Mouse (Mus musculus) liver, embryonic 15.5 days (tissue): ENCODE measurements around the gene Hand2. TPM values are rescaled to one million over a fixed set of nuclear protein-coding genes. Genes with fewer than 3 reads are reported as not detected.

Source experiments
- ATAC-seq: fragments of 200-750 bp; cut with Nextera tagmentation; 2 replicates; pipeline ENCODE4 v1.8.0; 2017; ENCODE audit warnings: moderate number of reproducible peaks, mild to moderate bottlenecking, moderate library complexity; ENCODE audit not compliant: insufficient read depth
- H3K27ac ChIP-seq: fragments of 300-500 bp; sonication (generic); replicated peaks from 2 replicates; pipeline ENCODE4 v1.5.1; 2015; ENCODE audit warnings: mild to moderate bottlenecking, inconsistent platforms
- H3K27me3 ChIP-seq: fragments of 300-500 bp; sonication (generic); 2 replicates; pipeline ENCODE4 v1.6.1; 2015; ENCODE audit warnings: mild to moderate bottlenecking, inconsistent platforms
- H3K36me3 ChIP-seq: fragments of 300-500 bp; sonication (generic); replicated peaks from 2 replicates; pipeline ENCODE4 v1.6.1; 2015; ENCODE audit warnings: moderate library complexity, mild to moderate bottlenecking, inconsistent platforms
- H3K4me1 ChIP-seq: fragments of 300-500 bp; sonication (generic); replicated peaks from 2 replicates; pipeline ENCODE4 v1.6.1; 2015; ENCODE audit warnings: inconsistent platforms
- H3K4me2 ChIP-seq: fragments of 300-500 bp; sonication (generic); 2 replicates; pipeline ENCODE4 v1.6.1; 2015; ENCODE audit warnings: moderate library complexity, mild to moderate bottlenecking, inconsistent platforms
- H3K4me3 ChIP-seq: fragments of 300-500 bp; sonication (generic); replicated peaks from 2 replicates; pipeline ENCODE4 v1.5.1; 2015; ENCODE audit warnings: mild to moderate bottlenecking, inconsistent platforms
- H3K9ac ChIP-seq: fragments of 300-500 bp; sonication (generic); 2 replicates; pipeline ENCODE4 v1.6.1; 2015; ENCODE audit warnings: moderate library complexity, mild to moderate bottlenecking, inconsistent platforms
- H3K9me3 ChIP-seq: fragments of 300-500 bp; sonication (generic); replicated peaks from 2 replicates; pipeline ENCODE4 v1.6.1; 2016; ENCODE audit warnings: inconsistent platforms
- WGBS: fragments of 180-500 bp; shearing (Covaris S2); methylation state at CpG from one replicate; pipeline ENCODE4 v1.1.7; 2015; ENCODE audit warnings: mixed read lengths; ENCODE audit not compliant: insufficient replicate concordance; 5-methylcytosine and 5-hydroxymethylcytosine counted together
- polyA plus RNA-seq: library from polyadenylated mRNA; unstranded; fragments of >200 nt; fragmentation: Nextera tagmentation; extraction: Ambion mirVana; gene quantifications from 2 replicates; pipeline ENCODE4 v1.2.1, GENCODE M21; 2015

The Hand2 gene
- polyA plus RNA-seq, 1 experiment from 2014 or later, result 0.39 TPM

DNA sequence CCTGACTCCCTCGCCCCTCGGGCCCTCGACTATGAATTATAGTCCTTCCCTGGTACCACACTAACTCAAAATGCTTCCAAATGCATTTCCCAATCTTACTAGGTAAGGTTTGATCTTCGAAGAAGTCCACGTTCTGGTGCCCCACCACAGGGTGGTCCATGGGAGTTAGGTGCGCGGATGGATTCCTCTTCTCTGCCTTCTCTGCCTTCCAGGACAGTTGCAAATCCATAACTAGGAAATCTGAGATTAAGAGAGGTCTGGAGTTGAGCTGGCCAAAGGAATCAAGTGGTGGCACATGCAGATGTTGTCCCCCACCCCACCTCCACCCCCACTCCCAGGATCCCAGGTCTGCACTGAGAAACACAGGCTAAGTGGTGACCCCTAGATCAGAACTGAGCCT is 25.6 kb downstream of the Hand2 start:
- Histone ChIP-seq H3K4me1 (no peaks in the 10 kb centered on the region), H3K4me2 (no peak overlapping the region), H3K9ac (no peak overlapping the region), H3K27me3 (peaks cover 95% of the 10 kb centered on the region), H3K9me3 (no peaks in the 10 kb centered on the region), H3K36me3 (no peaks in the 10 kb centered on the region), H3K4me3 (no peak overlapping the region), H3K27ac (no peak overlapping the region)
- WGBS, result 23% methylated on average over 7 of the region's 7 CpGs
- ATAC-seq, result no peak

GRCm38 (mm10) chr8:57347141-57347540 is 26.4 kb downstream of the Hand2 start:
- Histone ChIP-seq H3K9ac (no peak overlapping the region), H3K36me3 (no peaks in the 10 kb centered on the region), H3K4me3 (no peak overlapping the region), H3K4me1 (no peaks in the 10 kb centered on the region), H3K27me3 (peaks cover 93% of the 10 kb centered on the region), H3K4me2 (no peak overlapping the region), H3K9me3 (no peaks in the 10 kb centered on the region), H3K27ac (no peak overlapping the region)
- no peak for ATAC-seq
- 31% methylated on average over 5 of the region's 5 CpGs for WGBS

DNA sequence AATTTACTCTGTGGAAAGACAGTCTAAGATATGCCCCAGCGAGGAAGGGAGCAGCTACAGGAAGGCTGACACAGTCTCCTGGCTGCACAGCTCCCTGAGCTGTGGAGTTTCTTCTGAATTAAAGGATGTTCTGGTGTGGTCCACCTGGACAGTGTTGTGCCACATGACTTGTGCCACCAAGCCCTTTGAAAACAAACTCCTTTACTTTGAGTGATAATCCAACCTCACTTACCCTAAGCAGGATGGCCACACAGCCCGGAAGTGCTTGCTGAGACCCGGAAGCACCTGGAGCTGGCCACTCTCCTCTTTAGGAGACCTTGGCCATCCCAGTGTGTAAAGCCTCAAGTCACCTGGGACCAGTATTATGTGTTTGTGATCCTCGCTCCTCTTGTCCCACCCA is 27.5 kb downstream of the Hand2 start:
- WGBS, result 11% methylated on average over 4 of the region's 4 CpGs
- Histone ChIP-seq H3K36me3 (no peaks in the 10 kb centered on the region), H3K4me1 (no peaks in the 10 kb centered on the region), H3K9me3 (no peaks in the 10 kb centered on the region), H3K27me3 (peaks cover 93% of the 10 kb centered on the region), H3K4me2 (no peak overlapping the region), H3K27ac (no peak overlapping the region), H3K9ac (no peak overlapping the region), H3K4me3 (no peak overlapping the region)
- ATAC-seq, result no peak

DNA sequence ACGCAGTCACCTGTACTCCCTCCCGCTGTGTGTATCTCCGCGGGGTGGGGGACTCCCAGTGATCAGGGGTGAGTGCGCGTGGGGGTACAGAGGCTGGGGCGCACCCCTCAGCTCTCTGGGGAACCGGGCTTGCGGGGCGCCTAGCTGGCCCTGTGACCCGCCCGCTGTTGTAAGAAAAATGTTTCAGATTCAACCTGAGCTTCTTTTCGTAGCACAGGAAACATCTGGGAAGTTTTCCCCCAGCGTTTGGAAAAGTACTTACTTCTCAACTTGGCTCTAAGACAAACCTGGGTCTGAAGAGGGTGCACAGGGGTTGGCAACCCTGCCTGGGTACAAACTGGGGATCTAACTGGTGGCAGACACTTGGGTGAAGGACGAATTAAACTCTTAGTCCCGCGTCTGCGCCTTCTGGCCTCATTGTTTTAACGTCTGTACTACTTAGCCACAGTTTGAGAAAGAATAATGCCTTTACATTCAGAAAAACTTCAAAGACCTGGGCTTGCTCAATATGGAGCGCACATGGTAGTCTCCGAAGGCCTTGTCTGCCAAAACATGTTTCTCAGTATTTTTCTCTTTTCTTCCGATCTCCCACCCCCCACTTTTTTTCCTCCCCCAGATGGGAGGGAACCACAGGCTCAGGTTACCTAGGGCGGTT is 28.2 kb downstream of the Hand2 start:
- H3K27me3 ChIP-seq, result peaks cover 93% of the 10 kb centered on the region
- no peak overlapping the region for H3K9ac ChIP-seq
- no peak overlapping the region for H3K4me3 ChIP-seq
- H3K36me3 ChIP-seq, result no peaks in the 10 kb centered on the region
- no peak overlapping the region for H3K27ac ChIP-seq
- no peaks in the 10 kb centered on the region for H3K9me3 ChIP-seq
- H3K4me2 ChIP-seq, result no peak overlapping the region
- WGBS, result 6% methylated on average over 23 of the region's 23 CpGs
- H3K4me1 ChIP-seq, result no peaks in the 10 kb centered on the region
- no peak for ATAC-seq

- no peaks in the 10 kb centered on the region for H3K9me3 ChIP-seq
- no peaks in the 10 kb centered on the region for H3K36me3 ChIP-seq
- whole genome bisulfite sequencing, result 27% methylated on average over 2 of the region's 2 CpGs
- no peaks in the 10 kb centered on the region for H3K4me1 ChIP-seq
- H3K27ac ChIP-seq, result no peak overlapping the region
- no peak overlapping the region for H3K9ac ChIP-seq
- no peak overlapping the region for H3K4me2 ChIP-seq
- ATAC-seq, result no peak
- no peak overlapping the region for H3K4me3 ChIP-seq
- peaks cover 82% of the 10 kb centered on the region for H3K27me3 ChIP-seq
These were observed 31.1 kb downstream of the Hand2 start for GRCm38 (mm10) chr8:57351861-57352260.

- Histone ChIP-seq H3K9ac (no peak overlapping the region), H3K4me3 (0 out of 2 replicates have a peak overlapping the region, but pooled peaks have one; percentile 5)
- no peak for ATAC-seq
These were observed 32.8 kb downstream of the Hand2 start for GRCm38 (mm10) chr8:57353346-57354305.

DNA sequence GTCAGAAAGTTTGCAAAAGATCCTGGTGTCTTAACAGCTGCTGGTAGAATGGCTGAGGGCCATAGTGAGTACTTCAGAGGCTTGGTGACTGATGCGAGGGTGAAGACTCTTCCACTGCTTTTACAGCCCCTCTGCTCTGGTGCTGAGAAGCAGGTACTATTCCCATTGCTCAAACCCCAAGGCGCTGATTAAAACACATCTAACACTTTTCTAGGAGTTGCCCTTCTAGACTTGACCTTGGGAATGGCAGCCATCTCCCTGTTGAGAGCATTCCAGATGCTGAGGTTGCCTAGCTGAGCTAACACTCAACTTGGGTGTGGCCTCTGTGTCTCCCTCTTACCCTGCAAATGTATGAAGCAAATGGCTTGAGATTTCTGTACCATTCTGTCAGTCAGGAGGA is 34.1 kb downstream of the Hand2 start:
- no peak overlapping the region for H3K4me2 ChIP-seq
- H3K4me3 ChIP-seq, result no peak overlapping the region
- H3K27ac ChIP-seq, result no peak overlapping the region
- ATAC-seq, result no peak
- H3K36me3 ChIP-seq, result no peaks in the 10 kb centered on the region
- H3K27me3 ChIP-seq, result peaks cover 53% of the 10 kb centered on the region
- 43% methylated on average over 2 of the region's 2 CpGs for WGBS
- no peaks in the 10 kb centered on the region for H3K4me1 ChIP-seq
- no peaks in the 10 kb centered on the region for H3K9me3 ChIP-seq
- no peak overlapping the region for H3K9ac ChIP-seq

More at GRCm38 (mm10) chr8:57353346-57354305, 32.8 kb downstream of the Hand2 start:
- peak overlapping the region; percentile 33; the same call in 1 of the 2 replicates for H3K4me2 ChIP-seq
- H3K27ac ChIP-seq, result no peak overlapping the region
- H3K9me3 ChIP-seq, result no peaks in the 10 kb centered on the region
- H3K27me3 ChIP-seq, result peaks cover 65% of the 10 kb centered on the region
- WGBS, result 4% methylated on average over 37 of the region's 37 CpGs
- H3K36me3 ChIP-seq, result no peaks in the 10 kb centered on the region
- no peaks in the 10 kb centered on the region for H3K4me1 ChIP-seq

GRCm38 (mm10) chr8:57356529-57357325 is 35.9 kb downstream of the Hand2 start:
- Histone ChIP-seq H3K4me1 (no peaks in the 10 kb centered on the region), H3K9me3 (no peaks in the 10 kb centered on the region), H3K4me3 (no peak overlapping the region), H3K27ac (no peak overlapping the region), H3K4me2 (no peak overlapping the region), H3K9ac (no peak overlapping the region), H3K36me3 (no peaks in the 10 kb centered on the region), H3K27me3 (peaks cover 40% of the 10 kb centered on the region)
- 50% methylated on average over 9 of the region's 9 CpGs for WGBS
- no peak for ATAC-seq

- Histone ChIP-seq H3K4me3 (no peak overlapping the region), H3K9ac (no peak overlapping the region), H3K9me3 (no peaks in the 10 kb centered on the region), H3K36me3 (no peaks in the 10 kb centered on the region), H3K27me3 (peaks cover 7% of the 10 kb centered on the region), H3K27ac (no peak overlapping the region), H3K4me2 (no peak overlapping the region), H3K4me1 (no peaks in the 10 kb centered on the region)
- ATAC-seq, result no peak
- WGBS, result 33% methylated on average over 2 of the region's 2 CpGs
These were observed 39.7 kb downstream of the Hand2 start for GRCm38 (mm10) chr8:57360493-57360892.

DNA sequence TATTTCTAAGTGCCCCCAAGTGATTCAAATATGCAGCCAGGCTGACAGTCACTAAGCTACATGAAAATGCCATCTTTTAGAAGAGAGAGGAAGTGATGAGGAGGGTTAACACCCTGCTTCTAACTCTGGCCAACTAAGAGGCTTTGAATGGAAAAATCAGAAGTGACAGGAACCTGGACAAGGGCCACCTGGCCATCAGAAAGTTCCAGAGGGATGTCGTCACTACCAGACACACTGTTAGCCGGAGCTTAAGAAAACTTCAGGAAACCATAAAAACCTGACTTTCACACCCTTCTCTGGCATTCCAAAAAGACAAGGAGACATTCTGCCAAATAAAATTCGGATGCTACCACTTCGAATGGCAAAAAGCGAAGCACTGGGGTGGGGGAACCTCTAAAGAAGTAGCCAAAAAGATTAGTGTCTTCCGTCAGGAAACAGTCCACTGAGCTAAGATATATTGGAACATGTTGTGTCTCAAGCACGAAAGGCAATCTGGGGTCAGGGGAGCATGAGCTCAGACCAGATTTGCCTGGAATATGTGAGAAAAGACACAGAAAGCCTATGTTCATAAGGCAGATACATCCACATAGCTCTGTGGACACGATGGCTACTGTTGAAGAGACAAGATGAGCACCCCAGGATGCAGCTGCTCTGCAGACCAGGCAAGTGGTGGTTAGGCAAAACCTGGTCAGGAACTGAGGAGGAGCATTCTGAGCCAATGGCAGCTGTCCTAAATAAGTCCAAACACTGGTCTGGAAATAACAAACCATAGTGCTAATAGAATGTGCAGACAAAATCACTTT is 40.4 kb downstream of the Hand2 start:
- Histone ChIP-seq H3K27me3 (no peaks in the 10 kb centered on the region), H3K4me3 (no peak overlapping the region), H3K9ac (no peak overlapping the region), H3K36me3 (no peaks in the 10 kb centered on the region), H3K27ac (no peak overlapping the region), H3K9me3 (no peaks in the 10 kb centered on the region), H3K4me1 (no peaks in the 10 kb centered on the region), H3K4me2 (no peak overlapping the region)
- WGBS, result 43% methylated on average over 8 of the region's 8 CpGs
- no peak for ATAC-seq
